Mouse (Mus musculus): ENCODE results near the gene Cyp1a2. TPM values are rescaled to one million over a fixed set of nuclear protein-coding genes. Genes with fewer than 3 reads are reported as not detected.

The Cyp1a2 gene
- polyA plus RNA-seq, 1 experiment from 2014 or later: not detected

GRCm38 (mm10) chr9:57656631-57657350 is 26.7 kb downstream of the Cyp1a2 start:
- H3K9ac ChIP-seq (ENCODE audit: low read depth, low read length): no peak overlapping the region
- H3K27me3 ChIP-seq (replicated peaks; ENCODE audit: control insufficient read depth, insufficient read depth, low read length): 0 out of 2 replicates have a peak, but pooled peaks cover 9% of the 10 kb centered on the region
- H3K4me2 ChIP-seq (ENCODE audit: low read depth, low read length): no peak overlapping the region
- H3K4me3 ChIP-seq (ENCODE audit: low read depth, low read length): no peak overlapping the region
- DNase-seq (ENCODE audit: low spot score): no peak
- 86% methylated on average over 19 of the region's 19 CpGs for WGBS
- no peaks in the 10 kb centered on the region for H3K36me3 ChIP-seq (ENCODE audit: control insufficient read depth, insufficient read depth, low read length)
- no peaks in the 10 kb centered on the region for H3K9me3 ChIP-seq (ENCODE audit: control insufficient read depth, low read length)
- H3K27ac ChIP-seq (replicated peaks; ENCODE audit: low read depth, low read length): no peak overlapping the region
- ATAC-seq (ENCODE audit: low read depth): no peak
- no peaks in the 10 kb centered on the region for H3K4me1 ChIP-seq (ENCODE audit: control insufficient read depth, insufficient read depth, low read length)

DNA sequence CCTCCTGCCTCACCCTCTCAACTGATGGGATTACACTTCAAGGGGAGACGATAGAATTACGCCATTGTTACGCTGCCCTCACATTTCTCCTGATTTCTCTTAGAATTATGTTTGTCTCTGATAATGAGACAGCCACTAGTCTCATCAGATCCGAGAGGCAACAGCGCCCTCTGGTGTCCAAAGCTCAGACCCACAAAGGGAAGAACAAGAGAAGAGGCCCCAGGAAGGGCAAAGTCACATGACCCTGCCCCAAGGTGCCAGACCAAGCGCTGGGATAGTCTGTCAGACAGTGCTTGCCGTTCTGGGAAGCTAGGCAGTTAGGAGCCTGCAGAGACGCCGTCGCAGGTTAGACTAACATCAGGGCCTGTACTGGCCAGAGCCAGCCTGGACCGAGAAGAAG is 27.8 kb downstream of the Cyp1a2 start:
- Histone ChIP-seq H3K36me3 (ENCODE audit: control insufficient read depth, insufficient read depth, low read length) (no peaks in the 10 kb centered on the region), H3K9ac (ENCODE audit: low read depth, low read length) (peak overlapping the region; percentile 45; the same call in 1 of the 2 replicates), H3K27ac (replicated peaks; ENCODE audit: low read depth, low read length) (no peak overlapping the region), H3K27me3 (replicated peaks; ENCODE audit: control insufficient read depth, insufficient read depth, low read length) (0 out of 2 replicates have a peak, but pooled peaks cover 9% of the 10 kb centered on the region), H3K9me3 (ENCODE audit: control insufficient read depth, low read length) (no peaks in the 10 kb centered on the region), H3K4me1 (ENCODE audit: control insufficient read depth, insufficient read depth, low read length) (peaks cover 4% of the 10 kb centered on the region), H3K4me3 (ENCODE audit: low read depth, low read length) (0 out of 2 replicates have a peak overlapping the region, but pooled peaks have one; percentile 14), H3K4me2 (ENCODE audit: low read depth, low read length) (peak overlapping the region; percentile 49)
- ATAC-seq (ENCODE audit: low read depth): peak; percentile 80
- WGBS: 1% methylated on average over 11 of the region's 11 CpGs
- peak; percentile 93 for DNase-seq (ENCODE audit: low spot score)

GRCm38 (mm10) chr9:57654966-57655365 is 28.5 kb downstream of the Cyp1a2 start:
- ATAC-seq (ENCODE audit: low read depth) (no peak), DNase-seq (ENCODE audit: low spot score) (no peak)
- Histone ChIP-seq H3K4me3 (ENCODE audit: low read depth, low read length) (no peak overlapping the region), H3K4me1 (ENCODE audit: control insufficient read depth, insufficient read depth, low read length) (peaks cover 7% of the 10 kb centered on the region), H3K4me2 (ENCODE audit: low read depth, low read length) (no peak overlapping the region), H3K36me3 (ENCODE audit: control insufficient read depth, insufficient read depth, low read length) (no peaks in the 10 kb centered on the region), H3K27me3 (replicated peaks; ENCODE audit: control insufficient read depth, insufficient read depth, low read length) (0 out of 2 replicates have a peak, but pooled peaks cover 9% of the 10 kb centered on the region), H3K9ac (ENCODE audit: low read depth, low read length) (no peak overlapping the region), H3K27ac (replicated peaks; ENCODE audit: low read depth, low read length) (no peak overlapping the region), H3K9me3 (ENCODE audit: control insufficient read depth, low read length) (no peaks in the 10 kb centered on the region)
- 88% methylated on average over 1 of the region's 1 CpGs for WGBS

GRCm38 (mm10) chr9:57653283-57653682 is 30.2 kb downstream of the Cyp1a2 start, which contains the start of gene Csk:
Csk (minus strand) TSS chr9:57653631.
- Histone ChIP-seq H3K27ac (replicated peaks; ENCODE audit: low read depth, low read length) (no peak within 1 kb of the TSS), H3K9me3 (ENCODE audit: control insufficient read depth, low read length) (no peaks in the 10 kb centered on the region), H3K4me3 (ENCODE audit: low read depth, low read length) (no peak within 1 kb of the TSS), H3K4me2 (ENCODE audit: low read depth, low read length) (no peak within 1 kb of the TSS), H3K27me3 (replicated peaks; ENCODE audit: control insufficient read depth, insufficient read depth, low read length) (0 out of 2 replicates have a peak, but pooled peaks cover 9% of the 10 kb centered on the region), H3K4me1 (ENCODE audit: control insufficient read depth, insufficient read depth, low read length) (peaks cover 7% of the 10 kb centered on the region), H3K36me3 (ENCODE audit: control insufficient read depth, insufficient read depth, low read length) (no peaks in the 10 kb centered on the region), H3K9ac (ENCODE audit: low read depth, low read length) (no peak within 1 kb of the TSS)
- ATAC-seq (ENCODE audit: low read depth): no peak
- no peak for DNase-seq (ENCODE audit: low spot score)
- WGBS: 48% methylated on average over 5 of the region's 5 CpGs

DNA sequence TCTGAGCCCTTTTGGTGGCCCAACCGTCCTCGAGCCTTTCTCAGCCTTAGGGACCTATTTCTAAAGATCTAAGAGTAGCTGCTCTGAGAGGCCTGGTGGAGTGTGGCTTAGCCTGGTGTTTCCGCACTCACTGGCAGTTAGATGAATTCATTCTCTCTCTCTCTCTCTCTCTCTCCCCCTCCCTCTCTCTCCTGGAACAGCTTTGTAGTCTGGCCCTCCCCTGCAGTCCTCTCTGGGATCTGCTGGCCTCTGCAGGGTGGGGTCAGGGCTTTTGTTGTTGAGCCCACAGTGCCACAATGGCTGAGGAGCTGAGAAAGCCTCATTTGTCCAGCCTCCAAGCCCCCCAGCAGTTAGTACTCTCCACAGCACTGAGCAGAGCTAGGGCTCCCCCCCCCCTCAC is 30.6 kb downstream of the Cyp1a2 start:
- ATAC-seq (ENCODE audit: low read depth) (no peak), DNase-seq (ENCODE audit: low spot score) (no peak)
- H3K9me3 ChIP-seq (ENCODE audit: control insufficient read depth, low read length): no peaks in the 10 kb centered on the region
- H3K4me2 ChIP-seq (ENCODE audit: low read depth, low read length): no peak overlapping the region
- H3K4me1 ChIP-seq (ENCODE audit: control insufficient read depth, insufficient read depth, low read length): peaks cover 7% of the 10 kb centered on the region
- H3K27ac ChIP-seq (replicated peaks; ENCODE audit: low read depth, low read length): no peak overlapping the region
- H3K27me3 ChIP-seq (replicated peaks; ENCODE audit: control insufficient read depth, insufficient read depth, low read length): 0 out of 2 replicates have a peak, but pooled peaks cover 9% of the 10 kb centered on the region
- no peak overlapping the region for H3K4me3 ChIP-seq (ENCODE audit: low read depth, low read length)
- no peaks in the 10 kb centered on the region for H3K36me3 ChIP-seq (ENCODE audit: control insufficient read depth, insufficient read depth, low read length)
- WGBS: 39% methylated on average over 3 of the region's 3 CpGs
- H3K9ac ChIP-seq (ENCODE audit: low read depth, low read length): no peak overlapping the region

GRCm38 (mm10) chr9:57652351-57652750 is 31.2 kb downstream of the Cyp1a2 start:
- no peak overlapping the region for H3K4me3 ChIP-seq (ENCODE audit: low read depth, low read length)
- DNase-seq (ENCODE audit: low spot score) (no peak), ATAC-seq (ENCODE audit: low read depth) (no peak)
- H3K4me2 ChIP-seq (ENCODE audit: low read depth, low read length): no peak overlapping the region
- no peaks in the 10 kb centered on the region for H3K36me3 ChIP-seq (ENCODE audit: control insufficient read depth, insufficient read depth, low read length)
- H3K9ac ChIP-seq (ENCODE audit: low read depth, low read length): no peak overlapping the region
- H3K4me1 ChIP-seq (ENCODE audit: control insufficient read depth, insufficient read depth, low read length): peaks cover 7% of the 10 kb centered on the region
- 0 out of 2 replicates have a peak, but pooled peaks cover 9% of the 10 kb centered on the region for H3K27me3 ChIP-seq (replicated peaks; ENCODE audit: control insufficient read depth, insufficient read depth, low read length)
- no peak overlapping the region for H3K27ac ChIP-seq (replicated peaks; ENCODE audit: low read depth, low read length)
- 59% methylated on average over 9 of the region's 9 CpGs for WGBS
- no peaks in the 10 kb centered on the region for H3K9me3 ChIP-seq (ENCODE audit: control insufficient read depth, low read length)

- no peak overlapping the region for H3K4me2 ChIP-seq (ENCODE audit: low read depth, low read length)
- WGBS: 9% methylated on average over 6 of the region's 6 CpGs
- no peak overlapping the region for H3K27ac ChIP-seq (replicated peaks; ENCODE audit: low read depth, low read length)
- peaks cover 7% of the 10 kb centered on the region for H3K4me1 ChIP-seq (ENCODE audit: control insufficient read depth, insufficient read depth, low read length)
- H3K9me3 ChIP-seq (ENCODE audit: control insufficient read depth, low read length): no peaks in the 10 kb centered on the region
- ATAC-seq (ENCODE audit: low read depth) (no peak), DNase-seq (ENCODE audit: low spot score) (peak; percentile 51)
- peak overlapping the region; percentile 25; the same call in 1 of the 2 replicates for H3K9ac ChIP-seq (ENCODE audit: low read depth, low read length)
- no peaks in the 10 kb centered on the region for H3K36me3 ChIP-seq (ENCODE audit: control insufficient read depth, insufficient read depth, low read length)
- H3K4me3 ChIP-seq (ENCODE audit: low read depth, low read length): no peak overlapping the region
- H3K27me3 ChIP-seq (replicated peaks; ENCODE audit: control insufficient read depth, insufficient read depth, low read length): 0 out of 2 replicates have a peak, but pooled peaks cover 9% of the 10 kb centered on the region
These were observed 32.7 kb downstream of the Cyp1a2 start for GRCm38 (mm10) chr9:57650786-57651311.

DNA sequence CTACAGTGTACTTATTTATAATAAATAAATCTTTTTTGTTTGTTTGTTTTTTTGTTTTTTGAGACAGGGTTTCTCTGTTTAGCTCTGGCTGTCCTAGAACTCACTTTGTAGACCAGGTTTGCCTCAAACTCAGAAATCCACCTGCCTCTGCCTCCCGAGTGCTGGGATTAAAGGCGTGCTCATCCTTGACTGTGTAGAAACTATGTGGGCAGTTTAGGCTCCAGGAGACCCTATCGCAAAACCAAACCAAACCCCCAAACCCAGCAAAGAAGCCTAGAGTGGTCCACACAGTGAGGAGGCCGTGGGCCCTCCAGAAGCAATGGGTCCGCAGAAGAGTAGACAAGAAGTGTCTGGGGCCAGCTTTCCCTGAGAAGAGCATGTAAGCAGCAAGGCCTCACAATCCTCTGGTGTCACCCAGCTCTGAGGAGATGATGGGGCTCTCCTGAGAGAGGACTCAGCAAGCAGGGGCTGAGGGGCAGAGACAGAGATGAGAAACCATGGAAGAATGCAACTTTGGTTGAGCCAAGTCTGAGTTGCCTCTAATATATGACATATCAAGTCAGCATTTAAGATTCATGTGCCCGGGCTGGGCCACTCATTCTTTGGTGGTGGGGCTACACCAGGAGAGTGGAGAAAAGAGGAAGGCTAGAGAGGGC is 33.2 kb downstream of the Cyp1a2 start:
- Histone ChIP-seq H3K9ac (ENCODE audit: low read depth, low read length) (no peak overlapping the region), H3K4me1 (ENCODE audit: control insufficient read depth, insufficient read depth, low read length) (peaks cover 7% of the 10 kb centered on the region), H3K4me3 (ENCODE audit: low read depth, low read length) (no peak overlapping the region), H3K4me2 (ENCODE audit: low read depth, low read length) (no peak overlapping the region), H3K9me3 (ENCODE audit: control insufficient read depth, low read length) (no peaks in the 10 kb centered on the region), H3K36me3 (ENCODE audit: control insufficient read depth, insufficient read depth, low read length) (no peaks in the 10 kb centered on the region), H3K27me3 (replicated peaks; ENCODE audit: control insufficient read depth, insufficient read depth, low read length) (0 out of 2 replicates have a peak, but pooled peaks cover 9% of the 10 kb centered on the region), H3K27ac (replicated peaks; ENCODE audit: low read depth, low read length) (no peak overlapping the region)
- no peak for DNase-seq (ENCODE audit: low spot score)
- no peak for ATAC-seq (ENCODE audit: low read depth)
- WGBS: 95% methylated on average over 6 of the region's 6 CpGs
